Mouse (Mus musculus): ENCODE measurements around the gene 4933427D14Rik.

GRCm38 (mm10) chr11:72196506-72196905, 10.8 kb downstream of the 4933427D14Rik start:
- no peak for TF ChIP-seq USF1 (IDR thresholded peaks at IDR 0.05; ENCODE audit: low read depth, low read length)
- no peak for TF ChIP-seq SIN3A (IDR thresholded peaks at IDR 0.05; ENCODE audit: low read length)

Data from MEL (cell line).